Mouse (Mus musculus): Measurements from ENCODE around the gene Dynlt1c.
"Not testable (repeated sequence)": the region's sequence is repeated elsewhere in the genome, so short reads cannot be mapped to it uniquely, and the experiment has no call there.

Gene Dynlt1c

GRCm38 (mm10) chr17:6601204-6601911, at the start of gene Dynlt1c:
TSS of gene Dynlt1c (plus strand) at chr17:6601671.
- DNase-seq, result peak; percentile 71 to 82

- DNase-seq, result not testable (repeated sequence)
These were observed 47.7 kb upstream of the Dynlt1c start for GRCm38 (mm10) chr17:6553798-6554197.

GRCm38 (mm10) chr17:6554243-6554642, 47.2 kb upstream of the Dynlt1c start:
- DNase-seq, result not testable (repeated sequence)

- not testable (repeated sequence) for DNase-seq
These were observed 41.9 kb upstream of the Dynlt1c start for GRCm38 (mm10) chr17:6559447-6560133.

- not testable (repeated sequence) for DNase-seq
These were observed 36.6 kb upstream of the Dynlt1c start for GRCm38 (mm10) chr17:6564866-6565265.

GRCm38 (mm10) chr17:6567908-6568307, 33.6 kb upstream of the Dynlt1c start:
- not testable (repeated sequence) for DNase-seq

GRCm38 (mm10) chr17:6571296-6571695, 30.2 kb upstream of the Dynlt1c start:
- DNase-seq, result not testable (repeated sequence)

GRCm38 (mm10) chr17:6572202-6572601, 29.3 kb upstream of the Dynlt1c start:
- not testable (repeated sequence) for DNase-seq

GRCm38 (mm10) chr17:6575376-6575775, 26.1 kb upstream of the Dynlt1c start:
- DNase-seq, result not testable (repeated sequence)

GRCm38 (mm10) chr17:6588672-6589071, 12.8 kb upstream of the Dynlt1c start:
- DNase-seq, result not testable (repeated sequence)

GRCm38 (mm10) chr17:6592109-6592508, 9.4 kb upstream of the Dynlt1c start:
- not testable (repeated sequence) for DNase-seq

- DNase-seq, result not testable (repeated sequence)
These were observed 7.6 kb upstream of the Dynlt1c start for GRCm38 (mm10) chr17:6593896-6594295.

- not testable (repeated sequence) for DNase-seq
These were observed 5.5 kb upstream of the Dynlt1c start for GRCm38 (mm10) chr17:6595776-6596497.

- DNase-seq, result not testable (repeated sequence)
These were observed 3.1 kb upstream of the Dynlt1c start for GRCm38 (mm10) chr17:6598356-6598755.

- DNase-seq, result peak in 1 of 2 experiments; percentile 48
These were observed 1.1 kb upstream of the Dynlt1c start for GRCm38 (mm10) chr17:6600216-6600911.

- DNase-seq, result not testable (repeated sequence)
These were observed 734 bp downstream of the Dynlt1c start for GRCm38 (mm10) chr17:6602205-6602604.

GRCm38 (mm10) chr17:6605347-6605746, 3.9 kb downstream of the Dynlt1c start:
- not testable (repeated sequence) for DNase-seq

GRCm38 (mm10) chr17:6613524-6613923, 12.1 kb downstream of the Dynlt1c start:
- DNase-seq, result not testable (repeated sequence)

GRCm38 (mm10) chr17:6614316-6614715, 12.8 kb downstream of the Dynlt1c start:
- not testable (repeated sequence) for DNase-seq

GRCm38 (mm10) chr17:6616731-6617130, 15.3 kb downstream of the Dynlt1c start:
- DNase-seq, result not testable (repeated sequence)

- not testable (repeated sequence) for DNase-seq
These were observed 16.4 kb downstream of the Dynlt1c start for GRCm38 (mm10) chr17:6617689-6618400.

- peak in 1 of 2 experiments; percentile 54 for DNase-seq
These were observed 17.8 kb downstream of the Dynlt1c start for GRCm38 (mm10) chr17:6619271-6619670.

Data from cerebellum, adult 18-20 months (tissue).